Mouse (Mus musculus) heart, embryonic 14.5 days (tissue): Measurements from ENCODE around the gene Prom1. TPM values are rescaled to one million over a fixed set of nuclear protein-coding genes. Genes with fewer than 3 reads are reported as not detected.

Source experiments
- ATAC-seq: fragments of 200-750 bp; cut with Nextera tagmentation; 2 replicates; pipeline ENCODE4 v1.8.0; 2017; ENCODE audit warnings: low read depth, moderate TSS enrichment; ENCODE audit not compliant: insufficient number of reproducible peaks, insufficient read depth, low FRiP score
- H3K27ac ChIP-seq, 2 experiments: fragments of 200-500 bp in 1 of 2; fragments of 300-500 bp in 1 of 2; sonication (generic) in 1 of 2; replicated peaks in 1 of 2; 2 replicates each; pipeline ENCODE4 v1.5.1; 2012 to 2014; ENCODE audit warnings: low read depth in 2 of 2, low read length in 2 of 2, control low read depth in 1 of 2, mild to moderate bottlenecking in 1 of 2, mixed read lengths in 1 of 2; ENCODE audit not compliant: control insufficient read depth in 1 of 2, insufficient read depth in 1 of 2
- H3K27me3 ChIP-seq: fragments of 300-500 bp; sonication (generic); 2 replicates; pipeline ENCODE4 v1.6.1; 2014; ENCODE audit warnings: mild to moderate bottlenecking, low read length, control low read depth; ENCODE audit not compliant: control insufficient read depth, insufficient read depth
- H3K36me3 ChIP-seq: fragments of 300-500 bp; sonication (generic); 2 replicates; pipeline ENCODE4 v1.6.1; 2014; ENCODE audit warnings: mild to moderate bottlenecking, control low read depth, low read length, mixed read lengths; ENCODE audit not compliant: control insufficient read depth, insufficient read depth
- H3K4me1 ChIP-seq, 2 experiments: fragments of 200-500 bp in 1 of 2; fragments of 300-500 bp in 1 of 2; sonication (generic) in 1 of 2; 2 replicates each; pipeline ENCODE4 v1.6.1; 2012 to 2014; ENCODE audit warnings: low read length in 2 of 2, control low read depth in 1 of 2, mixed read lengths in 1 of 2; ENCODE audit not compliant: control insufficient read depth in 2 of 2, insufficient read depth in 2 of 2
- H3K4me2 ChIP-seq: fragments of 300-500 bp; sonication (generic); 2 replicates; pipeline ENCODE4 v1.6.1; 2014; ENCODE audit warnings: mild to moderate bottlenecking, low read length
- H3K4me3 ChIP-seq, 2 experiments: fragments of 200-500 bp in 1 of 2; fragments of 300-500 bp in 1 of 2; sonication (generic) in 1 of 2; 2 replicates each; pipeline ENCODE4 v1.5.1; 2012 to 2014; ENCODE audit warnings: low read length in 2 of 2, mild to moderate bottlenecking in 2 of 2, control low read depth in 1 of 2, low read depth in 1 of 2, moderate library complexity in 1 of 2; ENCODE audit not compliant: control insufficient read depth in 1 of 2, insufficient read depth in 1 of 2
- H3K9ac ChIP-seq: fragments of 300-500 bp; sonication (generic); 2 replicates; pipeline ENCODE4 v1.6.1; 2014; ENCODE audit warnings: mild to moderate bottlenecking, low read length
- H3K9me3 ChIP-seq: fragments of 300-500 bp; sonication (generic); 2 replicates; pipeline ENCODE4 v1.6.1; 2016; ENCODE audit warnings: low read length, control low read depth; ENCODE audit not compliant: control insufficient read depth
- WGBS: fragments of 180-500 bp; shearing (Covaris S2); extraction: QIAGEN DNeasy Blood & Tissue Kit; methylation state at CpG from one replicate; pipeline ENCODE4 v1.1.7; 2014; 5-methylcytosine and 5-hydroxymethylcytosine counted together
- polyA plus RNA-seq: library from polyadenylated mRNA; unstranded; fragments of >200 nt; fragmentation: Nextera tagmentation; extraction: Ambion mirVana; gene quantifications from 2 replicates; pipeline ENCODE4 v1.2.1, GENCODE M21; 2014

Prom1 gene
- polyA plus RNA-seq, 1 experiment from 2014 or later: 11.3 TPM

DNA sequence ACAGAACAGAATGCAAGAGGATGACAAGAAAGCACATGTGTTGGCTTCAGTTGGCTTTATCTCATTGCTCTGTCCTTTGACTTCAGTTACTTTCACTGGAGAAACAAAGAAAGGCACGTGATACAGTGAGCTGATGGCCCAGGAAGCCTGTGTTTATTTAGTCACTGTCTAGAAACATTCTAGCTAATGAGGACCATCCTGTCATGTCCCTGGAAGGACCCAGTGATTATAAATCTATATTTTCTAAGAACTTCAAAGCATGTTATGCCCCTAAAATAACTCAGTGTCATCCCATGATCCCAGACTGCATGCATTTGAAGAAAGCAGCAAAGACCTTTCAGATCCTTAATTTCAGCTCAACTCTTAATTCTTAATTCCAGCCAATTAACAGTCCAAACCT, 60.1 kb downstream of the Prom1 start:
- Histone ChIP-seq H3K9me3 (no peaks in the 10 kb centered on the region), H3K4me2 (no peak overlapping the region), H3K36me3 (no peaks in the 10 kb centered on the region), H3K9ac (no peak overlapping the region), H3K4me1 (no peaks in the 10 kb centered on the region), H3K27ac (no peak overlapping the region), H3K4me3 (no peak overlapping the region), H3K27me3 (no peaks in the 10 kb centered on the region)
- WGBS: 31% methylated on average over 1 of the region's 1 CpGs
- no peak for ATAC-seq

DNA sequence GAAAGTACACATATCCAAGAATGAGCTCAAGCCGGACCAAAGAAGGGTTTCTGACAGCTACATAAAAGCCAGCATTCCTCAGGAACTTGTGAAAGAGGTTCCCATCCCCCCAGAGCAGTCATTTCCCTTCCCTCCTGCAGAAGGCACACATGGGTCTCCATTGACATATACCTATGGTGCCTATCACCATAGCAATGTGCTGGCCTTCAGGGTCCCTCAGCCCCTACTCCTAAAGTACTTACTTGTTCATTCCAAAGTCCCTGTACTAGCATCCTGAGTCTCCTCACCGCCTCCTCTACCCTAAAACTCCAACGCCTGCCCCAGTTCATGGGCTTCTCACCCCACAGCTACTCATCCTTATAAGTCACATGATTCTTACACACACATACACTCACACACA, 60.8 kb downstream of the Prom1 start:
- no peaks in the 10 kb centered on the region for H3K9me3 ChIP-seq
- H3K4me2 ChIP-seq: no peak overlapping the region
- 80% methylated on average over 3 of the region's 3 CpGs for WGBS
- H3K27me3 ChIP-seq: no peaks in the 10 kb centered on the region
- H3K4me1 ChIP-seq: no peaks in the 10 kb centered on the region
- no peak overlapping the region for H3K4me3 ChIP-seq
- H3K36me3 ChIP-seq: no peaks in the 10 kb centered on the region
- H3K9ac ChIP-seq: no peak overlapping the region
- no peak overlapping the region for H3K27ac ChIP-seq
- ATAC-seq: no peak

DNA sequence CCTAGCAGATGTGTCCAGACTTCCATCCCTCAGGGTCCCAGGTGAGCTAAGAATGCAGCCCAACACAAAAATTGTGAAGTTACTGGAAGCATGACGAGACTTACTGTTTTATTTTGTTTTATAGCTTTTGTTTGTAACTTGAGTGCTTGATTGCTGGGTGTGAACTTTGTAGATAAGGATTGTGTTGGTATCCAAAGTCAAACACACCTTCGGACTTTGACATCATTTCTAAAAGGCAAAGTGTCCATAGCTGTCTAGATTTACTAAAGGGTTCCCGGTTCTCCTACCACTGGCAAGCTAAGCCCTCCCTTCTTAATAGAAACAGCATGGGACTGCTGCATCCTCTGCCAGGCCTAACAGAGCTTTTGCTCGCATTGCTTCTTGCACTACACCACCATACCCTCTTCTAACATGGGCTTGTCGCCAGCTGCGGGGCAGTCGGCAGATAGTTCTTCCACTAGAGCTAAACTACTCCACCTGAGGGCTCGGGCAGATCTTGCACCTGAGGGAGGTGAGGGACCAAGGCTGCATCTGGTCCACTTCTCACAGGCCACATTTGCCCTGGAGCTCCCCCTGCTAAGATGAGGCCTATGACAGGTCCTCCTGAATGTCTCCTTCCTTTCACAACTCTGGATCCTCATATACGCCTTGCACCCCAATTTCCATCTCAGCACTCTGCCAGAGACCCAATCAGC, 103.4 kb downstream of the Prom1 start:
- ATAC-seq: no peak
- Histone ChIP-seq H3K9me3 (no peaks in the 10 kb centered on the region), H3K36me3 (no peaks in the 10 kb centered on the region), H3K4me2 (no peak overlapping the region), H3K27me3 (no peaks in the 10 kb centered on the region), H3K4me1 (no peaks in the 10 kb centered on the region), H3K27ac (no peak overlapping the region), H3K9ac (no peak overlapping the region), H3K4me3 (no peak overlapping the region)
- WGBS: 82% methylated on average over 9 of the region's 9 CpGs

DNA sequence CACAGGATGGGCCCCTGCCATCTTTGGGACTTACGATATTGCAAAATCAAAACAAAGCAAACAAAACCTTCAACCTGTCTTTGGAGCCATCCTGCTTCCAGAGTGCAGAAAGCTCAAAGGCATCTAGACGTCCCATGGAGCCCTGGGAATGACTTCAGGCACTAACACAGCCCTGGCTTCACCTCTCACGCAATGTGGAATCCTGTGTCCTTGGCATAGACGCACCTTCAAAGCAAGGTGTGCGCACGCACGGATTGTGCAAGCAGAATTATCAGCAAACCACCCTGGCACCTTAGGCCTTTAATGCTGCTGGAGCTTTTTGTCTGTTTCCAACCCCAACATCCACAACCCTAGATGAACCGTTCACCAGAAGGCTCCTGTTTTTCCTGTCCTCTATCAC, 104.2 kb downstream of the Prom1 start:
- 86% methylated on average over 8 of the region's 8 CpGs for WGBS

DNA sequence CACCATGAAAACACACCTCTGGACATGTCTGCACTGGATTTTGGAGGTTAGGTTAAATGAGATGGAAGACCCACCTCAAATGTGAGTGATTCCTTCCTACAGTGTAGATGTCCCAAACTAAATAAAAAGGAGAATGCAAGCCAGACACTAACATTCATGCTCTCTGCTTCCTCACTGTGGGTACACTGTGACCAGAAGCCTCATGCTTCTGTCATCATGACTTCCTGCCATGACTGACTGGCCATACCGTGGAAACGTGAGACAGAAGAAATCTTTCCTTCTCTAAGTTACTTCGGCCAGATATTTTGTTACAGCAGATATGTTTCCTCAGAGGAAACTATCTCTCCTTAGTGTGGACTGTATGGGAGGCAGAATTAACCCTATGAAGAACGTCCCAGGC, 105.7 kb downstream of the Prom1 start:
- Histone ChIP-seq H3K36me3 (no peaks in the 10 kb centered on the region), H3K9me3 (no peaks in the 10 kb centered on the region), H3K9ac (no peak overlapping the region), H3K27me3 (no peaks in the 10 kb centered on the region), H3K4me1 (no peaks in the 10 kb centered on the region), H3K4me3 (no peak overlapping the region), H3K27ac (no peak overlapping the region), H3K4me2 (no peak overlapping the region)
- ATAC-seq: no peak
- 69% methylated on average over 4 of the region's 4 CpGs for WGBS

More for the DNA sequence above, 104.2 kb downstream of the Prom1 start:
- Histone ChIP-seq H3K4me1 (no peaks in the 10 kb centered on the region), H3K36me3 (no peaks in the 10 kb centered on the region), H3K9me3 (no peaks in the 10 kb centered on the region), H3K27ac (no peak overlapping the region), H3K4me2 (no peak overlapping the region), H3K9ac (no peak overlapping the region), H3K27me3 (no peaks in the 10 kb centered on the region), H3K4me3 (no peak overlapping the region)
- ATAC-seq: no peak

DNA sequence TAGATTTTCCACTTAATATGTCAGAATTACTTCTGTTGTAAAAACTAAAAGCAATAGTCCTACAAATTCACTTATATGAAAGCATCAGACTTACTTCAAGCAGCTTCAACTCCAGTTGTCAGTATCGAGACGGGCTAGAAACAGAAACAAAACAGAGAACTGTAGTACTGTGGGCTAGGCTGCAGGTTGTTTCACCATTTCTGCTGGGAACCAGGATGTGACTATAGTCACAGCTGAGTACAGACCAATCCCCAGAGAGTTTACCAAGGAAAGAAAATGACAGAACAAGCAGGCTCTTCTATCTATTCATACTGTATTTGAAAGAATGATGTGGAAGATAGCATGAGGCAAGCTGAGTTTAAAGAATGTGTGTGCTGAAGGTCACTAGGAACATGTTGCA, 106.9 kb downstream of the Prom1 start:
- Histone ChIP-seq H3K27me3 (no peaks in the 10 kb centered on the region), H3K9ac (no peak overlapping the region), H3K4me1 (no peaks in the 10 kb centered on the region), H3K4me2 (no peak overlapping the region), H3K36me3 (no peaks in the 10 kb centered on the region), H3K27ac (no peak overlapping the region), H3K9me3 (no peaks in the 10 kb centered on the region), H3K4me3 (no peak overlapping the region)
- ATAC-seq: no peak
- 83% methylated on average over 2 of the region's 2 CpGs for WGBS

DNA sequence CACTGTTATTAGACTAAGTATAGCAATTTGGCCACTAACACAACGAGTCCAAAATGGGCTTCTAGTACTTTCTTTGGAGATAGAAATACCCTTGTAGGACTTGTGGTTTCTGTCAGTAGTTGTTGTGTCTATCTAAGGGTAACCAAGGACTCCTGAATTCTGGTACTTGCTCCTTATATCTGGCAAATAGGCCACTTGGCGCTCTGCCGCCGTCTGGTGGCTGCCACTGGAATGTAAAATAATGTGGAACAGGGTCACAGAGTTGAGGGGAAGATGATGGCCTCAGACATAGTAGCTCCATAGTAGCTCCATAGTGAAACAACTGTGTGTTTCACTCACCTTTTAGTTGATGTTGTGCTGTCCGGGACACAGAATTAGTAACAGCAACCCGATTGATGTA, 111.5 kb downstream of the Prom1 start:
- H3K36me3 ChIP-seq: no peaks in the 10 kb centered on the region
- H3K4me3 ChIP-seq: no peak overlapping the region
- H3K9ac ChIP-seq: no peak overlapping the region
- no peaks in the 10 kb centered on the region for H3K9me3 ChIP-seq
- H3K27ac ChIP-seq: no peak overlapping the region
- H3K4me1 ChIP-seq: no peaks in the 10 kb centered on the region
- no peak overlapping the region for H3K4me2 ChIP-seq
- H3K27me3 ChIP-seq: no peaks in the 10 kb centered on the region
- no peak for ATAC-seq
- 41% methylated on average over 6 of the region's 6 CpGs for WGBS

DNA sequence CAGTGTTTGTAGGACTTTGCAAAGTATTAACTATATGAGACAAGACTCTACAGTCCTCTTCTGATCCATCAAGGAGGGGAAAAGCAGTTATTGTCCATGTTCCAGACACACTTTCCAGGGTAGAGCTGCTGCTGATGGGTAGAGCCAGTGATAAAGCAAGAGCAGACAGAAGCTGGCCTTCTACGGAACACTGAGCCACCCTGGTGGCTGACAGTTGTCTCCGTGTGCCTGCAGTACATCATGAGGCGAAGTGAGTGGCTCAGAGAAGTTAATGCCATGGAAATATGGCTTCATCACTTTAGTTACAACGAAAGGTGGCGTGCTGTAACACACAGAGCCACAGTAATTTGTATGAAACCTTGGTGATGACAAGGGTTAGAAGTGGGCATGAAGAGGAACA, 112.8 kb downstream of the Prom1 start:
- WGBS: 43% methylated on average over 5 of the region's 5 CpGs
- Histone ChIP-seq H3K4me1 (no peaks in the 10 kb centered on the region), H3K9me3 (no peaks in the 10 kb centered on the region), H3K27me3 (no peaks in the 10 kb centered on the region), H3K4me2 (no peak overlapping the region), H3K27ac (no peak overlapping the region), H3K36me3 (no peaks in the 10 kb centered on the region), H3K4me3 (no peak overlapping the region), H3K9ac (no peak overlapping the region)
- ATAC-seq: no peak
